13 mouse cellular contexts compared by ENCODE assay signal in genomic region chr6:16727256-16727890, GRCm38 (mm10).
DNase-seq lines count a peak whose midpoint lies in the region; ATAC-seq and TF ChIP-seq lines count a peak whose summit lies in the region.
"Had no signal": no experiment of that assay in that cellular context is flagged by ENCODE, and none has a peak within 500 bp of the region (broad histone marks: within the 10 kb centered on the region; RNA-seq: fewer than 3 reads in every experiment).

No protein-coding gene starts in this region.

- H3K27ac ChIP-seq in forebrain, postnatal 0 days (ENCODE audit: low read depth, low read length), result no peak overlapping the region
- H3K27ac ChIP-seq in midbrain, embryonic 12.5 days (replicated peaks), result 0 out of 2 replicates have a peak overlapping the region, but pooled peaks have one; percentile 49
- H3K27ac ChIP-seq: embryonic facial prominence, embryonic 13.5 days; heart, embryonic 10.5 days; liver, embryonic 13.5 days had no signal

- H3K9me3 ChIP-seq in forebrain, postnatal 0 days (ENCODE audit: low read length), result no peaks in the 10 kb centered on the region
- H3K9me3 ChIP-seq in midbrain, embryonic 12.5 days, result no peaks in the 10 kb centered on the region
- H3K9me3 ChIP-seq: embryonic facial prominence, embryonic 13.5 days; heart, embryonic 10.5 days; liver, embryonic 13.5 days had no signal

- 5% methylated on average over 13 of the region's 13 CpGs for WGBS in forebrain, postnatal 0 days
- 14% methylated on average over 13 of the region's 13 CpGs for WGBS in midbrain, embryonic 12.5 days

- no peak for TF ChIP-seq CTCF in forebrain, postnatal 0 days (IDR thresholded peaks at IDR 0.05; ENCODE audit: low read depth)

- peak; percentile 40; the same call in 1 of the 2 replicates for ATAC-seq in forebrain, postnatal 0 days
- ATAC-seq in midbrain, embryonic 12.5 days (ENCODE audit: low FRiP score, low read depth), result peak; percentile 95

- H3K4me2 ChIP-seq in forebrain, postnatal 0 days (ENCODE audit: low read depth), result peak overlapping the region; percentile 24
- peak overlapping the region; percentile 35 for H3K4me2 ChIP-seq in midbrain, embryonic 12.5 days (replicated peaks)
- H3K4me2 ChIP-seq: embryonic facial prominence, embryonic 13.5 days; liver, embryonic 13.5 days had no signal

- no peaks in the 10 kb centered on the region for H3K36me3 ChIP-seq in forebrain, postnatal 0 days (ENCODE audit: insufficient read depth)
- no peaks in the 10 kb centered on the region for H3K36me3 ChIP-seq in midbrain, embryonic 12.5 days
- H3K36me3 ChIP-seq: embryonic facial prominence, embryonic 13.5 days; heart, embryonic 10.5 days; liver, embryonic 13.5 days had no signal

- H3K4me1 ChIP-seq in forebrain, postnatal 0 days (ENCODE audit: insufficient read depth), result 0 out of 2 replicates have a peak, but pooled peaks cover 2% of the 10 kb centered on the region
- H3K4me1 ChIP-seq in midbrain, embryonic 12.5 days, result peaks cover 16% of the 10 kb centered on the region
- H3K4me1 ChIP-seq: embryonic facial prominence, embryonic 13.5 days; heart, embryonic 10.5 days; liver, embryonic 13.5 days had no signal

- intact Hi-C loops in left cerebral cortex, postnatal 4 days (cut with DNase I), result no loop called here
- intact Hi-C loops in left cerebral cortex, postnatal 10 days (cut with DNase I), result no loop called here

- DNase-seq in left cerebral cortex, postnatal 4 days, result peak; percentile 4
- no peak for DNase-seq in left cerebral cortex, postnatal 10 days (ENCODE audit: extremely low spot score in 1 of 2, low spot score in 2 of 2)
- DNase-seq in forebrain, postnatal 0 days, result peak; percentile 22
- DNase-seq in retina, embryonic 14.5 days (ENCODE audit: low spot score), result peak; percentile 90
- no peak for DNase-seq in layer of hippocampus, adult 9-11 months
- DNase-seq in cerebellum, postnatal 14 days, result no peak
- no peak for DNase-seq in thymus, postnatal 10 days (ENCODE audit: low spot score in 2 of 2)
- DNase-seq: adrenal gland, postnatal 25 days; kidney, postnatal 14 days; liver, embryonic 13.5 days had no signal

- H3K27me3 ChIP-seq in forebrain, postnatal 0 days (ENCODE audit: insufficient read depth, low read length), result no peaks in the 10 kb centered on the region
- H3K27me3 ChIP-seq in midbrain, embryonic 12.5 days, result no peaks in the 10 kb centered on the region
- H3K27me3 ChIP-seq: liver, embryonic 13.5 days had no signal

- 0 out of 2 replicates have a peak overlapping the region, but pooled peaks have one; percentile 4 for H3K4me3 ChIP-seq in forebrain, postnatal 0 days (ENCODE audit: low read depth, low read length)
- no peak overlapping the region; the same call in 1 of the 2 replicates for H3K4me3 ChIP-seq in midbrain, embryonic 12.5 days
- H3K4me3 ChIP-seq: embryonic facial prominence, embryonic 13.5 days; heart, embryonic 10.5 days; liver, embryonic 13.5 days had no signal

- H3K9ac ChIP-seq in forebrain, postnatal 0 days, result no peak overlapping the region
- no peak overlapping the region for H3K9ac ChIP-seq in midbrain, embryonic 12.5 days (replicated peaks)
- H3K9ac ChIP-seq: embryonic facial prominence, embryonic 13.5 days; liver, embryonic 13.5 days had no signal

Comparison
In these comparisons a context has a peak if more than half of its experiments do, and no peak if none do; other contexts are left out.
1. DNase-seq: peak in left cerebral cortex, postnatal 4 days (single experiment), forebrain, postnatal 0 days (single experiment) and retina, embryonic 14.5 days (single experiment); none in left cerebral cortex, postnatal 10 days (0 of 2), layer of hippocampus, adult 9-11 months (single experiment), cerebellum, postnatal 14 days (0 of 2) and thymus, postnatal 10 days (0 of 2).